Comparison of ENCODE assay signal across 14 mouse cellular contexts in the genomic region with DNA sequence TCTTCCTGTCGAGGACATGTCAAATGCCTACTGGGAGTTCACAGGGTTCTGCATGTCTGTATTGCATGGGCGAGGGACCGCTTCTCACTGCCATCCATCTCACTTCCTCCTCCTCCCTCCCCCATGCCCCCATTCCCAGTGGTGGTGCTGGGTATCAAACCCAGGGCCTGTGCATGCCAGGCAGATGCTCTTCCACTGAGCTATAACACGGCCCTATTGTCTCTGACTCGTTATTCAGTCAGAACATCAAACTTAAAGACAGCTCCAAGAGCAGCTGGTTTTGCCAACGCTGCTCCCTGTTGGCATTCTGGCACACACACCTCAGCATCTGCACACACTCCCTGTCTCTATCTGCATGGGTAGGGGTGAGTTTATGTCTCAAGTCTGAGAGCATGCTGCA.
DNase-seq lines count a peak whose midpoint lies in the region; ATAC-seq lines count a peak whose summit lies in the region.
"Had no signal": no experiment of that assay in that cellular context is flagged by ENCODE, and none has a peak within 500 bp of the region (broad histone marks: within the 10 kb centered on the region; RNA-seq: fewer than 3 reads in every experiment).

No protein-coding gene starts in this region.

- H3K27me3 ChIP-seq in forebrain, embryonic 10.5 days (ENCODE audit: poor library complexity, severe bottlenecking), result peaks cover 38% of the 10 kb centered on the region
- no peaks in the 10 kb centered on the region for H3K27me3 ChIP-seq in forebrain, embryonic 11.5 days (ENCODE audit: control insufficient read depth, insufficient read depth, low read length)
- H3K27me3 ChIP-seq in hindbrain, embryonic 10.5 days (ENCODE audit: insufficient read depth, poor library complexity, severe bottlenecking), result no peaks in the 10 kb centered on the region
- no peaks in the 10 kb centered on the region for H3K27me3 ChIP-seq in hindbrain, embryonic 11.5 days (ENCODE audit: control insufficient read depth, insufficient read depth, low read length)
- H3K27me3 ChIP-seq in forebrain, embryonic 15.5 days, result no peaks in the 10 kb centered on the region
- H3K27me3 ChIP-seq in midbrain, embryonic 15.5 days (replicated peaks), result no peaks in the 10 kb centered on the region
- H3K27me3 ChIP-seq: limb, embryonic 12.5 days had no signal

- H3K27ac ChIP-seq in forebrain, embryonic 10.5 days, result peak overlapping the region; percentile 32; the same call in 1 of the 2 replicates
- H3K27ac ChIP-seq in forebrain, embryonic 11.5 days (ENCODE audit: low read depth, low read length), result no peak overlapping the region
- H3K27ac ChIP-seq in hindbrain, embryonic 10.5 days, result peak overlapping the region; percentile 86
- H3K27ac ChIP-seq in hindbrain, embryonic 11.5 days (ENCODE audit: low read depth, low read length), result no peak overlapping the region
- 0 out of 2 replicates have a peak overlapping the region, but pooled peaks have one; percentile 55 for H3K27ac ChIP-seq in forebrain, embryonic 15.5 days (replicated peaks)
- peak overlapping the region; percentile 67; the same call in 1 of the 2 replicates for H3K27ac ChIP-seq in midbrain, embryonic 15.5 days
- H3K27ac ChIP-seq: limb, embryonic 12.5 days had no signal

- peaks cover 37% of the 10 kb centered on the region for H3K36me3 ChIP-seq in forebrain, embryonic 10.5 days (replicated peaks)
- no peaks in the 10 kb centered on the region for H3K36me3 ChIP-seq in forebrain, embryonic 11.5 days (ENCODE audit: control insufficient read depth, insufficient read depth, low read length)
- peaks cover 51% of the 10 kb centered on the region for H3K36me3 ChIP-seq in hindbrain, embryonic 10.5 days
- no peaks in the 10 kb centered on the region for H3K36me3 ChIP-seq in hindbrain, embryonic 11.5 days (ENCODE audit: control insufficient read depth, insufficient read depth, low read length)
- no peaks in the 10 kb centered on the region for H3K36me3 ChIP-seq in forebrain, embryonic 15.5 days
- no peaks in the 10 kb centered on the region for H3K36me3 ChIP-seq in midbrain, embryonic 15.5 days (replicated peaks)

- WGBS in forebrain, embryonic 10.5 days, result 89% methylated on average over 6 of the region's 6 CpGs
- 89% methylated on average over 6 of the region's 6 CpGs for WGBS in forebrain, embryonic 11.5 days
- 84% methylated on average over 6 of the region's 6 CpGs for WGBS in hindbrain, embryonic 10.5 days
- WGBS in hindbrain, embryonic 11.5 days, result 85% methylated on average over 6 of the region's 6 CpGs
- WGBS in forebrain, embryonic 15.5 days, result 55% methylated on average over 6 of the region's 6 CpGs
- 59% methylated on average over 6 of the region's 6 CpGs for WGBS in midbrain, embryonic 15.5 days

- no peak overlapping the region for H3K9ac ChIP-seq in forebrain, embryonic 11.5 days (ENCODE audit: low read length)
- no peak overlapping the region for H3K9ac ChIP-seq in hindbrain, embryonic 11.5 days (ENCODE audit: low read depth, low read length)
- no peak overlapping the region for H3K9ac ChIP-seq in forebrain, embryonic 15.5 days (replicated peaks)
- H3K9ac ChIP-seq in midbrain, embryonic 15.5 days, result no peak overlapping the region; the same call in 1 of the 2 replicates
- H3K9ac ChIP-seq: limb, embryonic 12.5 days; liver, postnatal 0 days had no signal

- H3K4me1 ChIP-seq in forebrain, embryonic 10.5 days, result peaks cover 73% of the 10 kb centered on the region
- H3K4me1 ChIP-seq in forebrain, embryonic 11.5 days (replicated peaks; ENCODE audit: control insufficient read depth, insufficient read depth, low read length), result peaks cover 23% of the 10 kb centered on the region
- peaks cover 88% of the 10 kb centered on the region for H3K4me1 ChIP-seq in hindbrain, embryonic 10.5 days (replicated peaks)
- peaks cover 31% of the 10 kb centered on the region for H3K4me1 ChIP-seq in hindbrain, embryonic 11.5 days (replicated peaks; ENCODE audit: control insufficient read depth, insufficient read depth, low read length)
- peaks cover 71% of the 10 kb centered on the region for H3K4me1 ChIP-seq in forebrain, embryonic 15.5 days
- H3K4me1 ChIP-seq in midbrain, embryonic 15.5 days, result peaks cover 70% of the 10 kb centered on the region

- no peak overlapping the region for H3K4me3 ChIP-seq in forebrain, embryonic 10.5 days
- no peak overlapping the region for H3K4me3 ChIP-seq in forebrain, embryonic 11.5 days (ENCODE audit: low read depth, low read length)
- H3K4me3 ChIP-seq in hindbrain, embryonic 10.5 days, result no peak overlapping the region
- H3K4me3 ChIP-seq in hindbrain, embryonic 11.5 days (ENCODE audit: low read depth, low read length), result no peak overlapping the region
- no peak overlapping the region for H3K4me3 ChIP-seq in forebrain, embryonic 15.5 days
- H3K4me3 ChIP-seq in midbrain, embryonic 15.5 days, result no peak overlapping the region
- H3K4me3 ChIP-seq: limb, embryonic 12.5 days had no signal

- no peak for DNase-seq in forebrain, embryonic 10.5 days (ENCODE audit: extremely low spot score, low spot score)
- DNase-seq in forebrain, embryonic 11.5 days (ENCODE audit: low spot score), result no peak
- DNase-seq in hindbrain, embryonic 10.5 days (ENCODE audit: low spot score), result no peak
- DNase-seq in hindbrain, embryonic 11.5 days (ENCODE audit: low spot score), result no peak
- DNase-seq in thymus, postnatal 10 days (ENCODE audit: low spot score in 2 of 2), result no peak
- no peak for DNase-seq in thymus, adult 18-20 months
- DNase-seq: adrenal gland, postnatal 36 days; gastrocnemius, postnatal 10 days; kidney, postnatal 36 days; liver, postnatal 0 days; thymus, postnatal 14 days had no signal

- H3K4me2 ChIP-seq in forebrain, embryonic 11.5 days (ENCODE audit: low read depth, low read length, severe bottlenecking), result no peak overlapping the region
- H3K4me2 ChIP-seq in hindbrain, embryonic 11.5 days (replicated peaks; ENCODE audit: low read depth, low read length), result no peak overlapping the region
- no peak overlapping the region for H3K4me2 ChIP-seq in forebrain, embryonic 15.5 days (replicated peaks)
- no peak overlapping the region for H3K4me2 ChIP-seq in midbrain, embryonic 15.5 days
- H3K4me2 ChIP-seq: limb, embryonic 12.5 days had no signal

- no peak for ATAC-seq in forebrain, embryonic 11.5 days (replicated peaks; ENCODE audit: low FRiP score)
- no peak for ATAC-seq in hindbrain, embryonic 11.5 days (ENCODE audit: low FRiP score)
- no peak for ATAC-seq in forebrain, embryonic 15.5 days (replicated peaks)
- ATAC-seq in midbrain, embryonic 15.5 days (replicated peaks), result no peak
- ATAC-seq: liver, postnatal 0 days had no signal

- no peaks in the 10 kb centered on the region for H3K9me3 ChIP-seq in forebrain, embryonic 10.5 days
- H3K9me3 ChIP-seq in forebrain, embryonic 11.5 days (ENCODE audit: control insufficient read depth, low read length), result no peaks in the 10 kb centered on the region
- H3K9me3 ChIP-seq in hindbrain, embryonic 10.5 days, result no peaks in the 10 kb centered on the region
- no peaks in the 10 kb centered on the region for H3K9me3 ChIP-seq in hindbrain, embryonic 11.5 days (ENCODE audit: control insufficient read depth, low read length)
- no peaks in the 10 kb centered on the region for H3K9me3 ChIP-seq in forebrain, embryonic 15.5 days
- no peaks in the 10 kb centered on the region for H3K9me3 ChIP-seq in midbrain, embryonic 15.5 days
- H3K9me3 ChIP-seq: limb, embryonic 12.5 days had no signal

Comparison
In these comparisons a context has a peak if more than half of its experiments do, and no peak if none do; other contexts are left out.
1. H3K27ac ChIP-seq: peak in forebrain, embryonic 10.5 days (single experiment), hindbrain, embryonic 10.5 days (single experiment), forebrain, embryonic 15.5 days (single experiment) and midbrain, embryonic 15.5 days (single experiment); none in forebrain, embryonic 11.5 days (single experiment) and hindbrain, embryonic 11.5 days (single experiment).